Mouse (Mus musculus) B cell, adult 2 months (primary cell): ENCODE results near the gene Klk1b11.
"Not testable (repeated sequence)": the region's sequence is repeated elsewhere in the genome, so short reads cannot be mapped to it uniquely, and the experiment has no call there.

Experiments used
- DNase-seq, 2 experiments: peaks; one replicate each; pipeline ENCODE4 v3.0.0; 2022

Klk1b11 gene

GRCm38 (mm10) chr7:43995577-43995976 lies at the start of gene Klk1b11:
Klk1b11 (plus strand) TSS chr7:43995877.
- not testable (repeated sequence) for DNase-seq

- no peak for DNase-seq
These were observed 45.3 kb upstream of the Klk1b11 start, which contains the start of gene Klk1b8 for GRCm38 (mm10) chr7:43950364-43950763. Klk1b8 (plus strand) TSS chr7:43950664.

DNA sequence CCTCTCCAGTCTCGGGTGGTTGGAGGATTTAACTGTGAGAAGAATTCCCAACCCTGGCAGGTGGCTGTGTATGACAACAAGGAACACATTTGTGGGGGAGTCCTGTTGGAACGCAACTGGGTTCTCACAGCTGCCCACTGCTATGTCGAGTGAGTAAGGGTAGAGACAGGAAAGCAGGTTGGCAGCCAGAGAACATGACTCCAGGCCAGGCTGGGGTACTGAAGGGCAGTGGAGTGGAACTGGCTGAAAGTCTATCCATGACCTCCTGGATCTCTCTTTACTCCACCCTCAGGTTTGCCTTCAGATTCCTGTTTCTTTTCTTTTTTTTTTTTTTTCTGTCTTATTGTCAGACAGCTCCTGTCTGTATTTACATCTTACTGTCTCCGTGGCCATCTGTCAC lies 43.0 kb upstream of the Klk1b11 start:
- DNase-seq: no peak

- no peak for DNase-seq
These were observed 29.2 kb upstream of the Klk1b11 start, which contains the start of gene Klk1b1 for GRCm38 (mm10) chr7:43966451-43966850. Klk1b1 (plus strand) TSS chr7:43966751.

- no peak for DNase-seq
These were observed 28.6 kb upstream of the Klk1b11 start for GRCm38 (mm10) chr7:43967058-43967457.

GRCm38 (mm10) chr7:43967612-43968011 lies 28.1 kb upstream of the Klk1b11 start:
- no peak for DNase-seq

DNA sequence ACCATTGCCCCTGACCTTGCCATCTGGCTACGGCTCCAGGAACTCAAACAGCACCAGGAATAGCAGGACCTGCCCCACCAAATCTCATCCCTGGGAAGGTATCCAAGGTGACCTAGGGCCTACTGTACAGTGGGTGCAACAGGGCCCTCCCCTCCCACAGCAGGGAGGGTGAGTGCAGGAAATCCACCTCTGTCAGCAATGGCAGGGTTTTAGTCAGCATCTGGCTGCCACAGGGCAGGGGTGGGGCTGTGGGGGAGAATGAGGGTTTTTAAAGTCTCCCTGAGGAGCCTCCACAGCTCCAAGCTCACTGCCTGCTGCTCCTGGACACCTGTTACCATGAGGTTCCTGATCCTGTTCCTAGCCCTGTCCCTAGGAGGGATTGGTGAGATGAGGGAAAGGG lies 19.9 kb upstream of the Klk1b11 start, which contains the start of gene Klk1b9:
Gene Klk1b9 (plus strand): TSS at position 301 of the 400 bp plus-strand sequence.
- not testable (repeated sequence) for DNase-seq

DNA sequence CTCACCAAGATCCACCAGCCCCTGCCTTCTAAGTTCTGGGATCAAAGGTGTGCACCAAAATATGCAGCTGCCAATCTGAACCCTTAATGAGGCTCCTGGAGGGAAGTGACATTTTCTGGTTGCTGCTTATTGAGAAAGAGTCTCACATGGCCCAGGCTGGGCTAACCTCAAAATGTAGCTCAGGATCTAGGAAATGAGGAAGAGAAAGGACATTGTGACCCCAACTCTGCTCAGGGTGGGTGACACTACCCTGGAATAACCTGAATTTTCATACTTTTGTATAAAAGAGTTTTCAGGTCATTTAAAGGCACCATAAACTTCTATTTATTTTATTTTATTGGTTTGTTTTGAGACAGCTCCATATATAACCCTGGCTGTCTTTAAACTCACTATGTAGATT lies 10.0 kb upstream of the Klk1b11 start:
- no peak for DNase-seq

DNA sequence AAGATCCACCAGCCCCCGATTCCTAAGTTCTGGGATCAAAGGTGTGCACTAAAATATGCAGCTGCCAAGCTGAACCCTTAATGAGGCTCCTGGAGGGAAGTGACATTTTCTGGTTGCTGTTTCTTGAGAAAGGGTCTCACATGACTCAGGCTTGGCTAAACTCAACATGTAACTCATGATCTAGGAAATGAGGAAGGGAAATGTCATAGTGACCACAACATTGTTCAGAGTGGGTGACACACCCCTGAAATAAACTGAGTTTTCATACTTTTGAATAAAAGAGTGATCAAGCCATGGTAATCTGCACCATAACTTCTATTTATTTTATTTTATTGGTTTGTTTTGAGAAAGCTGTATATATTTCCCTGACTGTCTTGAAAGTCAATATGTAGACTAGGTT lies 856 bp upstream of the Klk1b11 start:
- not testable (repeated sequence) for DNase-seq

GRCm38 (mm10) chr7:44004847-44005246 lies 9.2 kb downstream of the Klk1b11 start:
- no peak for DNase-seq

DNA sequence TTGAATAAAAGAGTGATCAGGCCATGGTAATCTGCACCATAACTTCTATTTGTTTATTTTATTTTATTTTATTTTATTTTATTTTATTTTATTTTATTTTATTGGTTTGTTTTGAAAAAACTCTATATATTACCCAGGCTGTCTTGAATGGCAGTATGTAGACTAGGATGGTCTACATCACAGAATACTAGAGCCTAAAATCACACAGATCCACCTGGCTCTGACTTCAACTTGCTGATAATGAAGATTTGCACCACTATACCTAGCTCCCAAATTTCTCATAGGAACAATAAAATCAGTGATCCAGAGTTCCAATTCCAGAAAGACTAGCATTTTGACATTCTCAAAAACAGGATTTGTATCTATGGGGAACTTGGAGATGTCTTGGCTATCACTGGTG lies 16.2 kb downstream of the Klk1b11 start, which contains the start of gene Klk1b26:
Gene Klk1b26 (plus strand): TSS at position 301 of the 400 bp plus-strand sequence.
- DNase-seq: not testable (repeated sequence)

GRCm38 (mm10) chr7:44014666-44015065 lies 19.0 kb downstream of the Klk1b11 start:
- not testable (repeated sequence) for DNase-seq

DNA sequence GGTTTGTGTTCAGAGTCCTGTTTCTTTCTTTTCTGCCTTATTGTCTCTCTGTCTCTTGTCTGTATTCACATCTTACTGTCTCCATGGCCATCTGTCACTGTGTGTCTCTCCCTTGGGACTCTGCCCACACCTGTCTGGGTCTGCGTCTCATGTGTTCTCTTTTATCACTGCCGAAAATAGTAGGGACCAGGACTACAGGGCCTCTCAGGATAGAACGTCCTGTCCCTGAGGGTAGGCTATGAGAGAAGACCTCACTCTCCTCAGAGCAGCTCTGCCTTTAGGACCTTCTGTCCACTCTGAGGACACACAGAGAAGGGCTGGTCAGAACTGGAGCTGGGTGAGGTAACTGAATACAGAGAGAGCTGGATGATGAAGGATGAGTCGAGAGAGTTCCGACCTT lies 19.4 kb downstream of the Klk1b11 start:
- DNase-seq: no peak
